In the genomic region with DNA sequence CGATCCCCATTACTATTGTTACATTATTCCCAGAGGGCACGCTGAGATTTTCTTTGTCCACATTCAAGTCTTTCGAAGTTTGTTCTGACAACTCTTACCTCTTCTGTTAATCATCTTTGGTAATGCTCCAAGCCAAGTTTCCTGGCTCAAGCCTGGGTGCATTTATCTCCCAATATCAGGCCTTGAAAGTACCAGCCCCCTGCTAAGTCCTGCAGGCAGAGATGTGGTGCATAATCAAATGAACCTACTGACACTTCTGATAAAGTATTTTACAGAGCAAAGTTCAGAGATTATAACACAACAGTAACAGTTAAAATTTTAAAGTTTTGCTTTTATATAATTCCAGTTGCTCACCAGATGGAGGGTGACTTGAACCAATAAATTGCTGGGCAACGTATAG, we compare ENCODE assay signal across 9 mouse cellular contexts. TPM values are rescaled to one million over a fixed set of nuclear protein-coding genes. Genes with fewer than 3 reads are reported as not detected.
DNase-seq lines count a peak whose midpoint lies in the region; ATAC-seq and TF ChIP-seq lines count a peak whose summit lies in the region.
"Had no signal": no experiment of that assay in that cellular context is flagged by ENCODE, and none has a peak within 500 bp of the region (broad histone marks: within the 10 kb centered on the region; RNA-seq: fewer than 3 reads in every experiment).

No protein-coding gene starts in this region.

- no peak for TF ChIP-seq CTCF in ES-Bruce4 (IDR thresholded peaks at IDR 0.05; ENCODE audit: low read depth, low read length)

- peak overlapping the region; percentile 78 for H3K9ac ChIP-seq in ES-Bruce4 (ENCODE audit: low read depth, poor library complexity, severe bottlenecking)
- 0 out of 2 replicates have a peak overlapping the region, but pooled peaks have one; percentile 36 for H3K9ac ChIP-seq in hindbrain, embryonic 12.5 days

- no peak for DNase-seq in heart, embryonic 10.5 days (ENCODE audit: low spot score)
- no peak for DNase-seq in heart, postnatal 25 days (ENCODE audit: low spot score)
- no peak for DNase-seq in left cerebral cortex, postnatal 14 days (ENCODE audit: low spot score in 2 of 2)
- DNase-seq in gastrocnemius, postnatal 10 days = no peak
- DNase-seq in left cerebral cortex, postnatal 25 days (ENCODE audit: low spot score in 2 of 2) = no peak
- DNase-seq: kidney, postnatal 10 days had no signal

- no peaks in the 10 kb centered on the region for H3K9me3 ChIP-seq in heart, embryonic 10.5 days
- no peaks in the 10 kb centered on the region for H3K9me3 ChIP-seq in ES-Bruce4 (replicated peaks; ENCODE audit: control insufficient read depth, insufficient read depth, low read length, poor library complexity, severe bottlenecking)
- H3K9me3 ChIP-seq in hindbrain, embryonic 12.5 days (replicated peaks) = no peaks in the 10 kb centered on the region

- no peaks in the 10 kb centered on the region for H3K36me3 ChIP-seq in heart, embryonic 10.5 days
- no peaks in the 10 kb centered on the region for H3K36me3 ChIP-seq in ES-Bruce4 (ENCODE audit: control insufficient read depth, insufficient read depth, low read length, poor library complexity, severe bottlenecking)
- H3K36me3 ChIP-seq in hindbrain, embryonic 12.5 days = no peaks in the 10 kb centered on the region

- ATAC-seq in hindbrain, embryonic 12.5 days (ENCODE audit: low FRiP score) = no peak
- peak; percentile 8; the same call in 1 of the 2 replicates for ATAC-seq in megakaryocyte progenitor cell, adult 5-6 weeks (replicated peaks; ENCODE audit: poor library complexity)

- intact Hi-C loops in heart, postnatal 25 days (cut with DNase I) = loop anchor here (5.0 to 10.0 kb wide), 8 partner anchors 123 to 1973 kb away; partner anchors contain the start of genes Hist1h2ac, Hist1h2af, Hist1h2ap and Hist1h2bc
- intact Hi-C loops in left cerebral cortex, postnatal 14 days (cut with DNase I) = loop anchor here (5.0 to 10.0 kb wide), 4 partner anchors 447 to 1823 kb away; partner anchors contain the start of genes Hist1h2af, Hist1h3g and Hist1h4h
- intact Hi-C loops in left cerebral cortex, postnatal 25 days (cut with DNase I) = loop anchor here (2.0 to 10.0 kb wide), 7 partner anchors 23 to 1736 kb away; partner anchors contain the start of gene Hist1h4j

- no peaks in the 10 kb centered on the region for H3K27me3 ChIP-seq in heart, embryonic 10.5 days (ENCODE audit: insufficient read depth, poor library complexity, severe bottlenecking)
- no peaks in the 10 kb centered on the region for H3K27me3 ChIP-seq in ES-Bruce4 (ENCODE audit: control insufficient read depth, insufficient read depth, low read length, poor library complexity, severe bottlenecking)
- H3K27me3 ChIP-seq in hindbrain, embryonic 12.5 days = no peaks in the 10 kb centered on the region

- TF ChIP-seq POLR2A in ES-Bruce4 (IDR thresholded peaks at IDR 0.05; ENCODE audit: insufficient read depth, low read length) = no peak

- TF ChIP-seq EP300 in ES-Bruce4 (IDR thresholded peaks at IDR 0.05; ENCODE audit: insufficient read depth, low read depth, low read length) = no peak

- peaks cover 8% of the 10 kb centered on the region for H3K4me1 ChIP-seq in heart, embryonic 10.5 days
- H3K4me1 ChIP-seq in ES-Bruce4 (ENCODE audit: control insufficient read depth, insufficient read depth, low read length) = no peaks in the 10 kb centered on the region
- peaks cover 8% of the 10 kb centered on the region for H3K4me1 ChIP-seq in hindbrain, embryonic 12.5 days

- peak overlapping the region; percentile 54 for H3K4me2 ChIP-seq in hindbrain, embryonic 12.5 days (replicated peaks)

- 36% methylated on average over 4 of the region's 4 CpGs for WGBS in heart, embryonic 10.5 days
- WGBS in hindbrain, embryonic 12.5 days = 31% methylated on average over 4 of the region's 4 CpGs

- H3K27ac ChIP-seq in heart, embryonic 10.5 days = no peak overlapping the region
- no peak overlapping the region for H3K27ac ChIP-seq in ES-Bruce4 (ENCODE audit: insufficient read depth, low read length)
- H3K27ac ChIP-seq in hindbrain, embryonic 12.5 days = no peak overlapping the region

- H3K4me3 ChIP-seq in heart, embryonic 10.5 days = peak overlapping the region; percentile 70
- peak overlapping the region; percentile 90; the same call in 1 of the 2 replicates for H3K4me3 ChIP-seq in ES-Bruce4 (ENCODE audit: low read depth, low read length)
- peak overlapping the region; percentile 36 for H3K4me3 ChIP-seq in hindbrain, embryonic 12.5 days

RNA-seq across cellular contexts. Expression of gene Hist1h2bl, which starts 4.2 kb away (rescaled TPM):
- 1.4 TPM in 1 of 2 replicates, not detected in the other for polyA plus RNA-seq in heart, embryonic 10.5 days (2016; fragmentation: Nextera tagmentation; extraction: Ambion mirVana)
- 10 to 100 TPM; 19.7 to 24.0 TPM for total RNA-seq in heart, postnatal 25 days (2021)
- 25.5 and 27.2 TPM in 2 replicates for polyA plus RNA-seq in ES-Bruce4 (2011; ENCODE audit: insufficient read depth, insufficient read length, low read depth, missing spikeins)
- 3.6 and 4.4 TPM in 2 replicates for polyA plus RNA-seq in hindbrain, embryonic 12.5 days (2016; fragmentation: Nextera tagmentation; extraction: Ambion mirVana)
- total RNA-seq in megakaryocyte progenitor cell, adult 5-6 weeks (2015) = 264 and 265 TPM in 2 replicates
- total RNA-seq in megakaryocyte progenitor cell, adult 5-6 weeks (2017) = 396 and 423 TPM in 2 replicates
- total RNA-seq in left cerebral cortex, postnatal 14 days (2021) = 10 to 100 TPM; 37.3 to 37.9 TPM
- 100 to 1,000 TPM; 184 to 186 TPM for total RNA-seq in gastrocnemius, postnatal 10 days (2021)
- total RNA-seq in left cerebral cortex, postnatal 25 days (2021) = 10 to 100 TPM; 31.3 to 46.4 TPM

RNA-seq across cellular contexts. Expression of gene Hist1h2ai, which starts 4.5 kb away (rescaled TPM):
- 6.3 and 11.7 TPM in 2 replicates for polyA plus RNA-seq in heart, embryonic 10.5 days (2016; fragmentation: Nextera tagmentation; extraction: Ambion mirVana)
- 10 to 100 TPM in 1 of 2 experiments, not detected in 1; 17.9 TPM for total RNA-seq in heart, postnatal 25 days (2021)
- 3.6 TPM in 1 of 2 replicates, not detected in the other for polyA plus RNA-seq in ES-Bruce4 (2011; ENCODE audit: insufficient read depth, insufficient read length, low read depth, missing spikeins)
- polyA plus RNA-seq in hindbrain, embryonic 12.5 days (2016; fragmentation: Nextera tagmentation; extraction: Ambion mirVana) = 17.3 and 29.5 TPM in 2 replicates
- 2.0 and 5.0 TPM in 2 replicates for total RNA-seq in megakaryocyte progenitor cell, adult 5-6 weeks (2015)
- total RNA-seq in megakaryocyte progenitor cell, adult 5-6 weeks (2017) = 2,894 and 3,659 TPM in 2 replicates
- 10 to 100 TPM; 17.2 to 25.6 TPM for total RNA-seq in left cerebral cortex, postnatal 14 days (2021)
- total RNA-seq in gastrocnemius, postnatal 10 days (2021) = 100 to 1,000 TPM; 125 TPM
- 10 to 100 TPM; 19.5 to 32.4 TPM for total RNA-seq in left cerebral cortex, postnatal 25 days (2021)

RNA-seq across cellular contexts. Expression of gene Hist1h3h, which starts 5.8 kb away (rescaled TPM):
- 3.7 and 3.8 TPM in 2 replicates for polyA plus RNA-seq in heart, embryonic 10.5 days (2016; fragmentation: Nextera tagmentation; extraction: Ambion mirVana)
- total RNA-seq in heart, postnatal 25 days (2021) = 10 to 100 TPM; 16.8 to 25.9 TPM
- 25.3 and 31.8 TPM in 2 replicates for polyA plus RNA-seq in ES-Bruce4 (2011; ENCODE audit: insufficient read depth, insufficient read length, low read depth, missing spikeins)
- polyA plus RNA-seq in hindbrain, embryonic 12.5 days (2016; fragmentation: Nextera tagmentation; extraction: Ambion mirVana) = 8.9 and 18.3 TPM in 2 replicates
- 35.1 and 67.8 TPM in 2 replicates for total RNA-seq in megakaryocyte progenitor cell, adult 5-6 weeks (2015)
- 208 and 295 TPM in 2 replicates for total RNA-seq in megakaryocyte progenitor cell, adult 5-6 weeks (2017)
- 10 to 100 TPM; 46.6 to 56.8 TPM for total RNA-seq in left cerebral cortex, postnatal 14 days (2021)
- total RNA-seq in gastrocnemius, postnatal 10 days (2021) = 100 to 1,000 TPM; 240 to 265 TPM
- 10 to 100 TPM; 58.0 to 64.8 TPM for total RNA-seq in left cerebral cortex, postnatal 25 days (2021)

RNA-seq across cellular contexts. Expression of gene Hist1h2bm, which starts 10.1 kb away (rescaled TPM):
- 2.4 and 3.7 TPM in 2 replicates for polyA plus RNA-seq in heart, embryonic 10.5 days (2016; fragmentation: Nextera tagmentation; extraction: Ambion mirVana)
- 1 to 10 TPM; 5.5 to 6.1 TPM for total RNA-seq in heart, postnatal 25 days (2021)
- 14.2 and 21.7 TPM in 2 replicates for polyA plus RNA-seq in ES-Bruce4 (2011; ENCODE audit: insufficient read depth, insufficient read length, low read depth, missing spikeins)
- 2.6 and 4.9 TPM in 2 replicates for polyA plus RNA-seq in hindbrain, embryonic 12.5 days (2016; fragmentation: Nextera tagmentation; extraction: Ambion mirVana)
- 116 and 137 TPM in 2 replicates for total RNA-seq in megakaryocyte progenitor cell, adult 5-6 weeks (2015)
- 542 and 561 TPM in 2 replicates for total RNA-seq in megakaryocyte progenitor cell, adult 5-6 weeks (2017)
- 1 to 10 TPM; 4.9 to 7.8 TPM for total RNA-seq in left cerebral cortex, postnatal 14 days (2021)
- 10 to 100 TPM; 50.7 to 68.7 TPM for total RNA-seq in gastrocnemius, postnatal 10 days (2021)
- 1 to 10 TPM; 3.8 to 4.5 TPM for total RNA-seq in left cerebral cortex, postnatal 25 days (2021)

RNA-seq across cellular contexts. Expression of gene Olfr1359, which starts 13.8 kb away (rescaled TPM):
- not detected in 2 replicates for polyA plus RNA-seq in heart, embryonic 10.5 days (2016; fragmentation: Nextera tagmentation; extraction: Ambion mirVana)
- total RNA-seq in heart, postnatal 25 days (2021) = not detected
- not detected in 2 replicates for polyA plus RNA-seq in ES-Bruce4 (2011; ENCODE audit: insufficient read depth, insufficient read length, low read depth, missing spikeins)
- polyA plus RNA-seq in hindbrain, embryonic 12.5 days (2016; fragmentation: Nextera tagmentation; extraction: Ambion mirVana) = not detected in 2 replicates
- not detected in 2 replicates for total RNA-seq in megakaryocyte progenitor cell, adult 5-6 weeks (2015)
- not detected in 2 replicates for total RNA-seq in megakaryocyte progenitor cell, adult 5-6 weeks (2017)
- not detected for total RNA-seq in left cerebral cortex, postnatal 14 days (2021)
- not detected for total RNA-seq in gastrocnemius, postnatal 10 days (2021)
- total RNA-seq in left cerebral cortex, postnatal 25 days (2021) = not detected

Comparison
In these comparisons a context has a peak if more than half of its experiments do, and no peak if none do; other contexts are left out.
1. H3K4me3 ChIP-seq: peak in every context shown above with its lines; median percentile 90 in ES-Bruce4; 70 in heart, embryonic 10.5 days; 36 in hindbrain, embryonic 12.5 days.